Mouse (Mus musculus) liver, embryonic 14.5 days (tissue): ENCODE data around the gene Tkt.

Experiments used
- CTCF ChIP-seq: IDR thresholded peaks from 2 replicates; pipeline ENCODE4 v1.5.1; 2016; ENCODE audit warnings: antibody characterized with exemption, low read depth, control low read depth
- EP300 ChIP-seq: IDR thresholded peaks from 2 replicates; pipeline ENCODE4 v1.6.1; 2016; ENCODE audit warnings: antibody characterized with exemption, low read depth

- TF ChIP-seq EP300 (no peak), CTCF (no peak)
Observed at GRCm38 (mm10) chr14:30564451-30564850, 16.3 kb downstream of the Tkt start.
